Comparison of ENCODE assay signal across 17 mouse cellular contexts in genomic region chr4:150291900-150292299, GRCm38 (mm10). TPM values are rescaled to one million over a fixed set of nuclear protein-coding genes. Genes with fewer than 3 reads are reported as not detected.
DNase-seq lines count a peak whose midpoint lies in the region; ATAC-seq and TF ChIP-seq lines count a peak whose summit lies in the region.
"Had no signal": no experiment of that assay in that cellular context is flagged by ENCODE, and none has a peak within 500 bp of the region (broad histone marks: within the 10 kb centered on the region; RNA-seq: fewer than 3 reads in every experiment).

No protein-coding gene starts in this region.

- TF ChIP-seq POLR2A in brain, embryonic 14.5 days (IDR thresholded peaks at IDR 0.05; ENCODE audit: borderline replicate concordance, extremely low read depth, insufficient read depth, insufficient read length, poor library complexity, severe bottlenecking) = no peak

- DNase-seq in CD4-positive, CD25-positive, alpha-beta regulatory T cell, adult 2 months (ENCODE audit: low read depth, low spot score) = peak; percentile 39
- DNase-seq in layer of hippocampus, adult 2 months (ENCODE audit: low spot score in 2 of 2) = no peak
- DNase-seq in layer of hippocampus, adult 9-11 months = no peak
- DNase-seq in A20 (ENCODE audit: low read depth, low spot score) = peak; percentile 28
- DNase-seq in brain, embryonic 14.5 days (ENCODE audit: low read depth) = no peak
- no peak for DNase-seq in cerebellum, postnatal 4 days (ENCODE audit: low spot score in 2 of 2)
- DNase-seq in right cerebral cortex, adult 18-20 months = no peak
- DNase-seq: cerebellum, adult 2 months; gastrocnemius, postnatal 10 days; kidney, adult 11 months; liver, embryonic 13.5 days; right cerebral cortex, postnatal 25 days; thymus, adult 2 months had no signal

- no peak overlapping the region for H3K27ac ChIP-seq in layer of hippocampus, adult 2 months
- H3K27ac ChIP-seq: hindbrain, embryonic 12.5 days; liver, embryonic 13.5 days; macrophage had no signal

- no peak overlapping the region for H3K4me3 ChIP-seq in layer of hippocampus, adult 2 months
- H3K4me3 ChIP-seq: hindbrain, embryonic 12.5 days; liver, embryonic 13.5 days had no signal

- TF ChIP-seq CTCF in layer of hippocampus, adult 2 months (conservative IDR thresholded peaks at IDR 0.05) = peak; percentile 61
- peak; percentile 10; the same call in 1 of the 2 replicates for TF ChIP-seq CTCF in brain, embryonic 14.5 days (IDR thresholded peaks at IDR 0.05; ENCODE audit: borderline replicate concordance, extremely low read depth, insufficient read depth, insufficient read length)

- no peak for ATAC-seq in CD4-positive, CD25-positive, alpha-beta regulatory T cell, adult 4 months
- ATAC-seq: forebrain, embryonic 16.5 days had no signal

RNA-seq across cellular contexts. Expression of gene Rere, which starts 10.5 kb away (rescaled TPM):
- polyA plus RNA-seq in CD4-positive, CD25-positive, alpha-beta regulatory T cell, adult 4 months (2017; shearing (Covaris generic)) = 10 to 100 TPM; 24.7 to 28.4 TPM
- total RNA-seq in layer of hippocampus, adult 2 months (2021) = 100 to 1,000 TPM; 144 to 153 TPM
- polyA plus RNA-seq in brain, embryonic 14.5 days (2012; rRNA removed) = 37.3 and 82.1 TPM in 2 replicates

RNA-seq across cellular contexts. Expression of gene Eno1, which starts 55.4 kb away (rescaled TPM):
- 1,000 to 10,000 TPM in 1 of 2 experiments, 100 to 1,000 TPM in 1; 733 to 1,178 TPM for polyA plus RNA-seq in CD4-positive, CD25-positive, alpha-beta regulatory T cell, adult 4 months (2017; shearing (Covaris generic))
- total RNA-seq in layer of hippocampus, adult 2 months (2021) = 100 to 1,000 TPM; 416 to 423 TPM
- 485 and 505 TPM in 2 replicates for polyA plus RNA-seq in brain, embryonic 14.5 days (2012; rRNA removed)

Comparison
In these comparisons a context has a peak if more than half of its experiments do, and no peak if none do; other contexts are left out.
1. DNase-seq: peak in CD4-positive, CD25-positive, alpha-beta regulatory T cell, adult 2 months (single experiment) and A20 (single experiment); none in layer of hippocampus, adult 2 months (0 of 2), layer of hippocampus, adult 9-11 months (single experiment), brain, embryonic 14.5 days (single experiment), cerebellum, postnatal 4 days (0 of 2) and right cerebral cortex, adult 18-20 months (single experiment).